Mouse (Mus musculus) embryonic fibroblast, embryonic 13.5 days (primary cell): ENCODE measurements around the gene Ndufs4.

Experiments used
- CTCF ChIP-seq: IDR thresholded peaks from 2 replicates; pipeline ENCODE4 v1.5.1; 2011; ENCODE audit warnings: mild to moderate bottlenecking, control low read depth, low read length, moderate library complexity, borderline replicate concordance; ENCODE audit not compliant: insufficient read depth
- POLR2A ChIP-seq: IDR thresholded peaks from 2 replicates; pipeline ENCODE4 v1.6.1; 2011; ENCODE audit warnings: low read depth, mild to moderate bottlenecking, control low read depth, low read length, moderate library complexity

DNA sequence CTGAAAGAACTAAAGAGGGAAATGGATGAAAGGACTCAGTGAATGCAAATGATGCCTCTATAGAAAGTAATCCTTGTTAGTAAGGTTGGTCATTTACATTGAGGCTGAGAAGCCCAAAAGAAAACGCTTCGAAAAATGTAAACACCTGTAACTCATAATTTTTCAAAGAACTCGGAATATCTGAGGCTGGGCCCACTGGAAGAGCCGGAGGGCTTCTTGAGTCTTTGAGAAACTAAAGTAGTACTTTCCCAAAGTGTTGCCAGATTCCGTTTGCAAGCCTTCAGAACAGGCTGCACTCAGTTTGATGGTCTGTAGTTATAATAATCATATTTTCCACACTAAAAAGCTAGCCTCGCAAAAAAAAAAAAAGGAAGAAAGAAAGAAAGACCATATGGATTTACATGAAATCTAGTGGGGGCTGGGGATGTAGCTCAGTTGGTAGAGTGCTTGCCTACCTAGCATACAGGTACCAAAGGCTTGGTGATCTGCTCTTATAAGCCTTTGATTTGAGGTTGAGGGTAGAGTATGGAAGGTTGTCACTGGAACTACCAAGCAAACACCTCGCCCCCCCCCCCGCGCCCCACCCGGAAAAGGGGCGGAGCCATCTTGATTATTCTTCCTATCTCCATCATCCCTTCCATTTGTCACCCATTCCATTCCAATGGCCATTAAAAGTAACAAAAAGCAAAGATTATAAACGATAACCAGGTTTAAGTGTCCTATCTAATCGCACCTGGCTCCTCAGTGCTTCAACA is at the start of gene Ndufs4:
- TF ChIP-seq POLR2A (no peak), CTCF (no peak)
